Mouse (Mus musculus) myocyte (in vitro differentiated cells): Measurements from ENCODE around the gene Bbs10. TPM values are rescaled to one million over a fixed set of nuclear protein-coding genes. Genes with fewer than 3 reads are reported as not detected.

Experiments used
- H3K27me3 ChIP-seq: one replicate; pipeline ENCODE4 v1.6.1; 2011; ENCODE audit not compliant: control insufficient read depth, insufficient read depth, insufficient read length
- H3K36me3 ChIP-seq: one replicate; pipeline ENCODE4 v1.6.1; 2011; ENCODE audit not compliant: control insufficient read depth, insufficient read depth
- H3K4me2 ChIP-seq: one replicate; pipeline ENCODE4 v1.6.1; 2011; ENCODE audit warnings: low read depth, control low read depth
- H3K4me3 ChIP-seq: one replicate; pipeline ENCODE4 v1.5.1; 2011; ENCODE audit warnings: mild to moderate bottlenecking, control low read depth, moderate library complexity
- H3K79me2 ChIP-seq: one replicate; pipeline ENCODE4 v1.6.1; 2011; ENCODE audit not compliant: control insufficient read depth, insufficient read depth
- H3ac ChIP-seq: one replicate; pipeline ENCODE4 v1.6.1; 2011; ENCODE audit not compliant: control insufficient read depth, insufficient read length
- MAX ChIP-seq: IDR thresholded peaks from one replicate; pipeline ENCODE4 v1.6.1; 2011; ENCODE audit warnings: low read depth, mild to moderate bottlenecking, control low read depth
- POLR2A ChIP-seq: IDR thresholded peaks from one replicate; pipeline ENCODE4 v1.6.1; 2011; ENCODE audit warnings: low read depth, mild to moderate bottlenecking, control low read depth, moderate library complexity; ENCODE audit not compliant: insufficient read length
- TCF12 ChIP-seq: IDR thresholded peaks from one replicate; pipeline ENCODE4 v1.6.1; 2011; ENCODE audit warnings: mild to moderate bottlenecking, control low read depth; ENCODE audit not compliant: poor library complexity, insufficient read depth, severe bottlenecking
- TCF3 ChIP-seq: IDR thresholded peaks from one replicate; pipeline ENCODE4 v1.6.1; 2011; ENCODE audit warnings: low read depth, control low read depth; ENCODE audit not compliant: insufficient read length
- polyA plus RNA-seq: library from polyadenylated mRNA; unstranded; fragments of >200 nt; fragmentation: generic; extraction: Trizol; gene quantifications from one replicate; pipeline ENCODE4 v1.2.1, GENCODE M21; 2012; ENCODE audit warnings: missing spikeins

Gene Bbs10
- polyA plus RNA-seq, 1 experiment, result 1.7 TPM

DNA sequence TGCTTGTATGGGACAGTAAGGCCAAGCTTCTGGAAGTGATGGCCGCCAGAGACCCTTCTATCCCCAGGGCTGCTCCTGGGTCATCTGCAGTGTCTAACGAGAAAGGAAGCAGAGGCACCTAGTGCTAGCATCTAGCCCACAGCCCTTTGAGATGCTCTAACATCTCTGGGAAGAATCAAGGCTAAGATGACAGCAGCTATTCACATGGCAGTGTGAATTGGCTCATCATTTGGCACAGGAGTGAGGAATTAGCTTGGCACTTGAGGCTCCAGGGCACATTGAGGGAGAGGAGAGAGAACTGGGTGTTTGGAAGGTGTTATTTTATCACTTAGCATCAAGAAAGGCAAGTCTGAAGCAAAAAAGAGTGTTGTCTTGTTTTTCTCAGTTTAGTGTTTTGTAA lies 49.8 kb downstream of the Bbs10 start:
- no peak overlapping the region for H3K4me2 ChIP-seq
- no peak for TF ChIP-seq MAX
- TF ChIP-seq TCF3, result no peak
- no peak for TF ChIP-seq TCF12
- no peak for TF ChIP-seq POLR2A
- no peaks in the 10 kb centered on the region for H3K27me3 ChIP-seq
- no peak overlapping the region for H3K4me3 ChIP-seq
- no peaks in the 10 kb centered on the region for H3K36me3 ChIP-seq
- H3K79me2 ChIP-seq, result no peaks in the 10 kb centered on the region
- no peak overlapping the region for H3ac ChIP-seq

Other genes starting within 250 kb of the Bbs10 start
- gene Osbpl8, start 133.9 kb upstream of the Bbs10 start, polyA plus RNA-seq, result 5.3 TPM
- 130 TPM for gene Nap1l1, start 174.5 kb downstream of the Bbs10 start, polyA plus RNA-seq
- 56.1 TPM for gene Phlda1, start 207.6 kb downstream of the Bbs10 start, polyA plus RNA-seq